15 mouse cellular contexts compared by ENCODE assay signal in the genomic region with DNA sequence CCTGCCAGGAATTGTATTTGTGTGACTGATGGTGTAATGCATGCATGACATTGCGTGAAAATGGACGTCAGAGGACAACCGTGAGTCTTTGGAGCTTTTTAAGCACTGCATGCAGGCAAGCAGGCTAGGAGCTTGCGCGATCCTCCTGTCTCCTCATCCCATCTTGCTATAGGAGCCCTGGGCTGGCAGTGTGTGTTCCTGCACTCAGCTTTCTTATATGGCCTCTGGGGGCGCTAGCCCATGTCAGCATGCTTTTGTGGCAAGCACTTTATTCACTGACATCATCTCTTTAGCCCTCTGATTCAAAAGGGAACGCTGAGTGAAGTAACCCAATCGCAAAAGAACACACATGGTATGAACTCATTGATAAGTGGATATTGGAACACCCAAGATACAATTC.
DNase-seq lines count a peak whose midpoint lies in the region; TF ChIP-seq lines count a peak whose summit lies in the region.
"Had no signal": no experiment of that assay in that cellular context is flagged by ENCODE, and none has a peak within 500 bp of the region (broad histone marks: within the 10 kb centered on the region; RNA-seq: fewer than 3 reads in every experiment).

No protein-coding gene starts in this region.

- 75% methylated on average over 8 of the region's 8 CpGs for WGBS in bone marrow, adult 2 months

- H3K27ac ChIP-seq in layer of hippocampus, adult 2 months = no peak overlapping the region
- H3K27ac ChIP-seq in bone marrow, adult 2 months (ENCODE audit: control insufficient read depth, insufficient read depth, low read depth, low read length, poor library complexity) = no peak overlapping the region
- H3K27ac ChIP-seq: hindbrain, embryonic 12.5 days; lung, embryonic 15.5 days; midbrain, embryonic 12.5 days; neural tube, embryonic 12.5 days had no signal

- no peaks in the 10 kb centered on the region for H3K4me1 ChIP-seq in bone marrow, adult 2 months (ENCODE audit: control insufficient read depth, insufficient read depth, low read length)

- intact Hi-C loops in gastrocnemius, postnatal 36 days (cut with DNase I) = no loop called here

- peak; percentile 31 to 36 for DNase-seq in cerebellum, postnatal 14 days
- DNase-seq in cerebellum, adult 8-10 months = no peak
- no peak for DNase-seq in layer of hippocampus, adult 2 months (ENCODE audit: low spot score in 2 of 2)
- DNase-seq in layer of hippocampus, postnatal 36 days = no peak
- peak; percentile 2 for DNase-seq in 416B (ENCODE audit: low read depth)
- no peak for DNase-seq in B cell, adult 2 months
- DNase-seq in gastrocnemius, postnatal 36 days = no peak
- DNase-seq: adrenal gland, adult 8-10 months; kidney, adult 9 months; thymus, adult 18-20 months had no signal

- H3K4me3 ChIP-seq in layer of hippocampus, adult 2 months = no peak overlapping the region
- H3K4me3 ChIP-seq in bone marrow, adult 2 months (replicated peaks; ENCODE audit: control insufficient read depth, low read depth, low read length) = no peak overlapping the region
- H3K4me3 ChIP-seq: hindbrain, embryonic 12.5 days; lung, embryonic 15.5 days; midbrain, embryonic 12.5 days; neural tube, embryonic 12.5 days had no signal

- no peak for TF ChIP-seq POLR2A in bone marrow, adult 2 months (IDR thresholded peaks at IDR 0.05; ENCODE audit: borderline replicate concordance, control insufficient read depth, low read depth, low read length)

- TF ChIP-seq CTCF in layer of hippocampus, adult 2 months (conservative IDR thresholded peaks at IDR 0.05) = peak; percentile 57
- TF ChIP-seq CTCF in bone marrow, adult 2 months (IDR thresholded peaks at IDR 0.05; ENCODE audit: control insufficient read depth, insufficient read depth, low read length) = 0 out of 2 replicates have a peak, but pooled peaks have one; percentile 7

Comparison
In these comparisons a context has a peak if more than half of its experiments do, and no peak if none do; other contexts are left out.
1. DNase-seq: peak in cerebellum, postnatal 14 days (2 of 2) and 416B (single experiment); none in cerebellum, adult 8-10 months (single experiment), layer of hippocampus, adult 2 months (0 of 2), layer of hippocampus, postnatal 36 days (0 of 2), B cell, adult 2 months (0 of 2) and gastrocnemius, postnatal 36 days (0 of 2).